Mouse (Mus musculus) telencephalon, adult 2 months (tissue): ENCODE results near the gene Cd300ld2.
"Not testable (repeated sequence)": the region's sequence is repeated elsewhere in the genome, so short reads cannot be mapped to it uniquely, and the experiment has no call there.

Experiments
- DNase-seq: peaks from one replicate; pipeline ENCODE4 v3.0.0-alpha.2; 2011; ENCODE audit warnings: low read depth, low spot score

Cd300ld2 gene

GRCm38 (mm10) chr11:115016093-115016492 is at the start of gene Cd300ld2:
TSS of gene Cd300ld2 (minus strand) at chr11:115016193.
- not testable (repeated sequence) for DNase-seq

- no peak for DNase-seq
Observed at GRCm38 (mm10) chr11:115062077-115062476, 46.1 kb upstream of the Cd300ld2 start, which contains the start of gene Cd300e. TSS of gene Cd300e (minus strand) at chr11:115062177.

DNA sequence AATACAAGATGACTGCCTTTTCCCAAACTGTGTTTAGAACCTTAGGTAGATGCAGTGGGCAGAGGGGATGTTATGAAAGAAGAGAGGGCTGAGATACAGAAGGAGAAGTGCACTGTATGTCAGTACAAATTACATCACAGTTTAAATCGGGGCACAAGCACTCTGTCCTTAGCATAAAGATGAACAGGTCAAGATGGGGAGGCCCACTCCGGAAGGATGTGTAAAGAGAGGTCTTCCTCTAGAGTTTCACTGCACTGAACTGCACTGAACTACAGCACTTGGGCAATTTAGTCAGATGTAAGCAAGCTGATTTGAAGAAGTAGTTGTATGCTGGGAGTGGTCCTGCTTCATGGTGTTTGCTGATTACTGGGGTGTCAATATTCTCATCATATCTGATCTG is 43.8 kb upstream of the Cd300ld2 start:
- no peak for DNase-seq

GRCm38 (mm10) chr11:115058701-115059100 is 42.7 kb upstream of the Cd300ld2 start:
- DNase-seq: no peak

GRCm38 (mm10) chr11:115054537-115054936 is 38.5 kb upstream of the Cd300ld2 start:
- DNase-seq: no peak

DNA sequence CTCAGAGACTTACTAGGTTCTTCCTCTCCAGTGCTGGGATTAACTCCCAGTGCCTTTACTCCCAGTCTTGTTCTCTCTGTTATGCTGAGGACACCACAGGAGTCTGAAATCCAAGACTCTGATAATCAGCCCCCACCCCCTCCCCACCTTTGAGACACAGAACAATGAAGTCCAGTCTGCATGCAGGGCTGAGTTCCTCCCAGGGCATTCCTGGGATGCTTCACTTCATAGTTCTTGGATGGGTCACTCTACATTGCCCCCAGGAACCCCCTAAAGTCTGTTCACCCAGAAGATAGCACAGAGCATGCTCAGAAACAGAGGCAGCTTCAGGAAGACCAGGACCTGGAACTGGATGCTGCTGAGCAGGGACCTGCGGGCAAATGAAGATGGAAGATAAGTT is 37.0 kb upstream of the Cd300ld2 start:
- no peak for DNase-seq

DNA sequence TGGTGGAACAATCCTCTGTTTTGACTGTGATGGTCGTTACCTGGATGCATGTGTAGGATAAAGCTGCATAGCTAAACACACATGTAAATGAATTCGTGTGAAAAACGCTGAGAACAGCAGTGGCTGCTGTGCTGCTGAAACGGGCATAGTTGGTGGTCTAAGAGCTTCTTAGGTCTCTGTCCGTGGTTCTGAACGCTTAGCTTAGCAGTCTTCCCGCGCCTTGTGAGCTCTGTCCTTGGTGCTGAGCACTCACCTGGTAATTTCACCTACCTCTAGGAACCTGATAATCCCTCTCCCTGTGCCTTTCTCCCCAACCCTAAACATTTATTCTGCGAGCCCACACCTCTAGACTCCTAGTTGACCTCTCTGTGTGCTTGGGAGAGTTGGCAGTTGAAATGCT is 36.2 kb upstream of the Cd300ld2 start:
- DNase-seq: no peak

DNA sequence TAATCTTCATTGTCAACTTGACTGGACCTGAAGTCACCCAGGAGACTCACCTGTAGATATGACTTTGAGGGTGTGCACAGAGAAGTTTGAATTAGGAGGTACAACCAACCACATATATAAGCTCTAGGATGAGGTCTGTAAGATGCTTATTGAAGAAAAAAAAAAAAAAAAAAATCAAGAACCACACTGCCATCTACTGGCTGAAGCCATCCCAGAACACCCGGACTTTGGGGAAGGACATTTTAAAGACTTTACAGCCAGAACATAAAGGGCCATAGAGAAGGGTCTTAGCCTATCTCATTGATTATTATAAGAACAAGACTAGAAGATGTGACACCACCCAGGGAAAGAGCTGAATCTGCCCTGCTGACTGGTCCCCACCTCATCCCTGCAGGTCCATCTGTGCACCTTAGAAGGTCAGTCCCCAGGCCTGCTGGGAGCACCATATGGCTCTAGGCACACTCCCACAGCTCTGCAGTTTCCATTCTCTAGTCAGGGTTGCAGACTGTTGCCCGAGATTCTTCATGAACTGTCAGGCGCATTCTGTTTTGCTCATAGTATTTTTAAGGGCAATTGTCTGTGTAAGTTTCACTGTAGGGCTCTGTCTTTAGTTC is 33.4 kb upstream of the Cd300ld2 start:
- DNase-seq: no peak

DNA sequence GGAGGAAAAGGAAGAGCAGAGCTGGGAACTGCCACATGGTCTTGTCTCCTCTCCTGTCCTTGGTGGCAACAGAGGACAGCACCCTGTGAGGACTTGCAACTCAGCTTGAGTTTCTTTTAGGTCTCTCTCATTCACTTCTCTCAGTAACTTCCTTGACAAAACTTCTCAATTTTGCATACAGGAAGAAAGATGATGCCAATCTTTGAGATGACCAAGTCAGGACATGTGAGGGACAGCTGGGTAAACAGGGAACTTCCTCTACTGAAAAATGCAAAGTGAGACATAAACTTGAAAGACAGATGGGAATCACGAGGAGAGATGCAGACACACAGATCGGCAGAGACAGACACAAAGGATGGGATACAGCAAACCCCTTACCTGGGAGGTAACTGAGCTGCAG is 32.3 kb upstream of the Cd300ld2 start, which contains the start of gene Cd300ld3:
Gene Cd300ld3 (minus strand): TSS at position 151 of the 400 bp plus-strand sequence.
- no peak for DNase-seq

DNA sequence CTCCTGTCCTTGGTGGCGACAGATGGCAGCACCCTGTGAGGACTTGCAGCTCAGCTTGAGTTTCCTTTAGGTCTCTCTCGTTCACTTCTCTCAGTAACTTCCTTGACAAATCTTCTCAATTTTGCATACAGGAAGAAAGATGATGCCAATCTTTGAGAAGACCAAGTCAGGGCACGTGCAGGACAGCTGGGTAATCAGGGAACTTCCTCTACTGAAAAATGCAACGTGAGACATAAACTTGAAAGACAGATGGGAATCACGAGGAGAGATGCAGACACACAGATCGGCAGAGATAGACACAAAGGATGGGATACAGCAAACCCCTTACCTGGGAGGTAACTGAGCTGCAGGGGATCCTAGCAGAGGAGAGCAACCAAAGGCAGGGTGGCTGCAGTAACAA is 21.7 kb upstream of the Cd300ld2 start, which contains the start of gene Cd300ld5:
Gene Cd300ld5 (minus strand): TSS at position 101 of the 400 bp plus-strand sequence.
- DNase-seq: not testable (repeated sequence)

- DNase-seq: not testable (repeated sequence)
Observed at GRCm38 (mm10) chr11:115026912-115027311, 10.9 kb upstream of the Cd300ld2 start, which contains the start of gene Cd300ld4. TSS of gene Cd300ld4 (minus strand) at chr11:115027012.

DNA sequence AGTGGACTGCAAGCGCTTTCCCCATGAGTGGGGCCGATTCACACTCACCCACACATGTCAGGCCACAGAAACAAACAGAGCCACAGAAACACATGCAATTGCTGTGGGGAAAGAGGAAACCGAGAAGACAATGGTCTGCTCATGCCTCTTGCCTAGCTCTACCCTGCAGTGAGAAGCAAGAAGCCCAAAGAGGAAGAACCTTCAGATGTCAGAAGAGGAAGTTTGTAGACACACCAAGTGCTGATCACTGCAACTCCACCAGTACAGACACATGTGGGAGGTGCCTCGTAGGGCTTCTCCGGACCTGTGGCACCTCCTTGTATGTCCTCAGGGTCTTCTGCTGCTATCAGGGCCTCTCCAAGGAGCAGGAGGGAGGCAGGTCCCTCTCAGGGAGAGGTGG is 11.9 kb downstream of the Cd300ld2 start:
- DNase-seq: peak; percentile 19

DNA sequence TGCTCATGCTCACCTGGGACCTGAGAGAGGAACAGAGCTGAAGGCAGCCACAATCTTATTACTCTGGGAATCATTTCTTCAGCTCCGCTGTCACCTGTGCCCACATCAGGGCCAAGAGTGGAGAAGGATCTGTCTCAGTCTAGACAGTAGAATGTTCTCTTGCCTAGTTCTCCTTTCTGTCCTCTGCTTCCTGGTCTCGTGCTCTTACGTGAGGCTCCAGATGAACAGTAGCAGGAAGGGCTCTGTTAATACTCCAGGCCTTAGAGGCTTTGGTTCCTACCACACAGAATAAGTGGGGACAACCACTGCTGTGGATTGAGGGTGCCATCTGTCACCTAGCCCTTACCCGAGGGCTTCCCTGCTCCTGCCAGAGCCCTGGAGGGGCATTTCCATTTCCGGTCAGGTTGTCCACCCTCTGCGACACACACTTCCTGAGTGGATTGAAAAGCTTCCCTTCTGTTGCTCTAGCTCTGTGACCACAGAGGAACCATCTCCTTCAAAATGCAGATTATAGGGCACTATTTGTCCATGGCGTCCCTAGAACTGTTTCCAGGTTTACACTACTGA is 14.4 kb downstream of the Cd300ld2 start, which contains the start of gene Cd300c2:
Gene Cd300c2 (minus strand): TSS at position 407 of the 567 bp plus-strand sequence.
- DNase-seq: no peak

DNA sequence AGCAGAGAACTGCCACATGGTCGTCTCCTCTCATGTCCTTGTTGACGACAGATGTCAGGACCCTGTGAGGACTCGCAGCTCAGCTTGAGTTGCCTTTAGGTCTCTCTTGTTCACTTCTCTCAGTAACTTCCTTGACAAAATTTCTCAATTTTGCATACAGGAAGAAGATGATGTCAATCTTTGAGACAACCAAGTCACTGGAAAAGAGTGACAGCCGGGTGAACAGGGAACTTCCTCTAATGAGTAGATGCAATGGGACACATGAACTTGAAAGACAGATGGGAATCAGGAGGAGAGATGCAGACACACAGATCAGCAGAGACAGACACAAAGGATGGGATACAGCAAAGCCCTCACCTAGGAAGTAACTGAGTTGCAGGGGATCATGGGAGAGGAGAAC is 26.2 kb downstream of the Cd300ld2 start, which contains the start of gene Cd300ld:
Gene Cd300ld (minus strand): TSS at position 130 of the 400 bp plus-strand sequence.
- no peak for DNase-seq

- DNase-seq: peak; percentile 18
Observed at GRCm38 (mm10) chr11:114981866-114982265, 34.1 kb downstream of the Cd300ld2 start.

DNA sequence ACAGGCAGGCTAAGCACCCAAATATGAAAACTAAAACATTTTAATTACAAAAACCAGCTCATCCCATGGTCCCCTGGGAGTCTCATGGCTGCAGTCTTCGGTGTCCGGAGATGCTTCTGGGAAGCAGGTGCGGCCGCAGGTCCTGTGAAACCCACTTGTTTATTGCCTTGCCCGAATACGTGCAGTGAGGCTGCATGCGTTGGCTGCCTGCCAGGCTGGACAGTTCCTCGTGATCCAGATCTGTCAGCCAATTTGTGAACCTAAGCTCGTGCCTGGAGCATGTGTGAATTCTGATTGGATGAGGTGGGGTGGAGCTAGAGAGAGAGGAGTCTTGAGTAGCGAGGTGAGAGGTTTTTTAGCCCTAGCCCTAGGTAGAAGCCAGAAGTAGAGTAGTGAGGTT is 43.3 kb downstream of the Cd300ld2 start:
- no peak for DNase-seq

DNA sequence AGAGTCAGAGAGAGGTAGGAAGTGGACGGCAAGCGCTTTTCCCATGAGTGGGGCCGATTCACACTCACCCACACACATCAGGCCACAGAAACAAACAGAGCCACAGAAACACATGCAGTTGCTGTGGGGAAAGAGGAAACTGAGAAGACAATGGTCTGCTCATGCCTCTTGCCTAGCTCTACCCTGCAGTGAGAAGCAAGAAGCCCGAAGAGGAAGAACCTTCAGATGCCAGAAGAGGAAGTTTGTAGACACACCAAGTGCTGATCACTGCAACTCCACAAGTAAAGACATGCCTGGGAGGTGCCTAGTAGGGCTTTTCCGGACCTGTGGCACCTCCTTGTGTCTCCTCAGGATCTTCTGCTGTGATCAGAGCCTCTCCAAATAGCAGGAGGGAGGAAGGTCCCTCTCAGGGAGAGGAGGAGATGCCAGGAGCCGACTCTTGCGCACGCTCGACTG is 47.2 kb downstream of the Cd300ld2 start, which contains the start of gene Cd300c:
Gene Cd300c (minus strand): TSS at position 406 of the 456 bp plus-strand sequence.
- DNase-seq: peak; percentile 17

DNA sequence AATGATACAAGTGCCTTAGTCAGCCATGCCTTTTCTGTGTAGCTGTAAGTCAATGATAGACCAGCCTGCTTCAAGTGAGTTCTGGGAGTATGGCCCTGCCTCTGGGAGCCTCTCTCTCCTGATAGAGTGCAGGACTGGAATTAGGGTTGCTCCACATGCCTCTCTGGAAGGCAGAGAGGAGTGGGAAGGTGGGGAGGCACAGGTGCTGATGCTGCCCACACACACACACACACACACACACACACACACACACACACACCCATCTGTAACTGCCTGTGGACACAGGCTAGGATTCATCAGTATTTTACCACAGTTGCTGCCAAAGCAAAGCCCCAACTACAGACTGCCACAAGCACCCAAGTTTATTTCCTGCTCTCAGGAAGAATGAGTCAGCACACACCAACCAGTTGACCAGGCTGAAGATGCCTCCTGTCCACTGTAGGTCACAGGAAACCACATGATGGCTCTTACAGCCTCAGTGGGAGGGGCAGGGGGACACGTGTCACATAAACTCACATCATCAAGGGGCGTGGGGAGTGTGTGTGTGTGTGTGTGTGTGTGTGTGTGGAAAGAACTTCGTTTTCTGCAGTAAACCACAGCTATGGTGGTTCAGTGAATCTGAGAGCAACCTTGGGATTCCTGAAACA is 50.7 kb downstream of the Cd300ld2 start:
- DNase-seq: peak; percentile 9

DNA sequence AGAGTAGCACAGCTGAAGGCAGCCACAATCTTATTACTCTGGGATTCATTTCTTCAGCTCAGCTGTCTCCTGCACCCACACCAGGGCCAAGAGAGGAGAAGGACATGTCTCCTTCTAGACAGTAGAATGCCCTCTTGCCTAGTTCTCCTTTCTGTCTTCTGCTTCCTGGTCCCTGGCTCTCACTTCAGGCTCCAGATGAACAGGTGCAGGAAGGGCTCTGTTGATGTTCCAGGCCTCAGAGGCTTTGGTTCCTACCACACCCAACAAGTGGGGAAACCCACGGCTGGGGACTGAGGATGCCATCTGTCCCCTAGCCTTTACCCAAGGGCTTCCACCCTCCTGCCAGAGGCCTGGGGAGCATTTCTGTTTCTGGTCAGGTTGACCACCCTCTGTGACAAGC is 55.6 kb downstream of the Cd300ld2 start:
- no peak for DNase-seq
